Mouse (Mus musculus): ENCODE measurements at regions not wholly inside any gene's neighbourhood (a gene's known extent, or its start where the extent isn't known, plus 50 kb on each side); places are given as distances from the start of the nearest gene placed in this dataset.

DNA sequence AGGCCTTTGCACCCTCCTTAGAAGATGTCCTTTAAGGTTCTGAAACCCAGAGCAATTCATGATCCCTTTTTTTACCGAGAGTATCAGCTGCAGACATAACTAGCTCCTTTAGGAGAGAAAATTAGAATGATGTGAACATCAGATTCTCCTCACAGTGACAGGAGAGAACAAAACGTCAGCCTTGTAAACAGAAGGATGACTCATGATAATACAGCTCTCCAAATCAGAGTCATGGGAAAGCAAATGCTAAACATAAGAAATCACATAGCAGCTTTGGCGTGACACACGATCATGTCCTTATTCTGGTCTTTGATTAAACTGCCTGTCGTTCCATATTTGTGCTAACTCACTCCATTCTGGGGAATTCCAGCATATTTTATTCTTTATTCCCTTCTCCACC is 82.4 kb upstream of the Ccdc54 start:
- no peak for TF ChIP-seq CTCF (IDR thresholded peaks at IDR 0.05)
- TF ChIP-seq EP300 (IDR thresholded peaks at IDR 0.05): no peak
